Mouse (Mus musculus) cortical plate, adult 2 months (tissue): ENCODE data around the gene Pde5a.

ENCODE experiments used
- CTCF ChIP-seq: fragments of 200-500 bp; IDR thresholded peaks from 2 replicates; pipeline ENCODE4 v1.5.1; 2011; ENCODE audit warnings: mild to moderate bottlenecking, control low read depth, low read length; ENCODE audit not compliant: insufficient read depth; ENCODE audit errors: extremely low read depth
- POLR2A ChIP-seq: fragments of 200-500 bp; IDR thresholded peaks from 2 replicates; pipeline ENCODE4 v1.6.1; 2011; ENCODE audit warnings: mild to moderate bottlenecking, low read length, control low read depth; ENCODE audit not compliant: insufficient read depth; ENCODE audit errors: extremely low read depth

- no peak for TF ChIP-seq CTCF
- no peak for TF ChIP-seq POLR2A
Measured at GRCm38 (mm10) chr3:122888371-122888819, 159.6 kb downstream of the Pde5a start.
